Mouse (Mus musculus) MEL-GATA-1-ER (cell line): ENCODE results near the gene Lsamp.
A peak's percentile ranks its signal among the peaks of the same experiment; 100 is the strongest.

Experiments
- DNase-seq: peaks from one replicate; pipeline ENCODE4 v3.0.0-alpha.2; 2012; ENCODE audit warnings: low read depth; ENCODE audit errors: extremely low read depth

The Lsamp gene

GRCm38 (mm10) chr16:40942266-40942665, 958.1 kb downstream of the Lsamp start:
- DNase-seq: no peak

- no peak for DNase-seq
Observed at GRCm38 (mm10) chr16:40945834-40946233, 961.7 kb downstream of the Lsamp start.

- DNase-seq: no peak
Observed at GRCm38 (mm10) chr16:40948013-40948412, 963.9 kb downstream of the Lsamp start.

- no peak for DNase-seq
Observed at GRCm38 (mm10) chr16:40959211-40959610, 975.0 kb downstream of the Lsamp start.

- no peak for DNase-seq
Observed at GRCm38 (mm10) chr16:40960586-40960985, 976.4 kb downstream of the Lsamp start.

- DNase-seq: peak; percentile 56
Observed at GRCm38 (mm10) chr16:40968088-40968860, 984.1 kb downstream of the Lsamp start.

- no peak for DNase-seq
Observed at GRCm38 (mm10) chr16:40971382-40971781, 987.2 kb downstream of the Lsamp start.

- DNase-seq: no peak
Observed at GRCm38 (mm10) chr16:40974084-40974483, 989.9 kb downstream of the Lsamp start.

GRCm38 (mm10) chr16:40983026-40983425, 998.9 kb downstream of the Lsamp start:
- DNase-seq: no peak

- no peak for DNase-seq
Observed at GRCm38 (mm10) chr16:41007569-41007968, 1023.4 kb downstream of the Lsamp start.

- DNase-seq: no peak
Observed at GRCm38 (mm10) chr16:41034746-41035145, 1050.6 kb downstream of the Lsamp start.

GRCm38 (mm10) chr16:41041686-41042085, 1057.5 kb downstream of the Lsamp start:
- DNase-seq: no peak

- no peak for DNase-seq
Observed at GRCm38 (mm10) chr16:41063270-41063857, 1079.2 kb downstream of the Lsamp start.

GRCm38 (mm10) chr16:41073470-41073869, 1089.3 kb downstream of the Lsamp start:
- no peak for DNase-seq

GRCm38 (mm10) chr16:41088648-41089047, 1104.5 kb downstream of the Lsamp start:
- DNase-seq: no peak

- DNase-seq: no peak
Observed at GRCm38 (mm10) chr16:41090092-41090491, 1105.9 kb downstream of the Lsamp start.

- no peak for DNase-seq
Observed at GRCm38 (mm10) chr16:41091259-41091658, 1107.1 kb downstream of the Lsamp start.

GRCm38 (mm10) chr16:41102805-41103204, 1118.6 kb downstream of the Lsamp start:
- DNase-seq: no peak

GRCm38 (mm10) chr16:41124361-41124760, 1140.2 kb downstream of the Lsamp start:
- no peak for DNase-seq

- no peak for DNase-seq
Observed at GRCm38 (mm10) chr16:41125051-41125450, 1140.9 kb downstream of the Lsamp start.

- DNase-seq: no peak
Observed at GRCm38 (mm10) chr16:41131053-41131452, 1146.9 kb downstream of the Lsamp start.

GRCm38 (mm10) chr16:41172839-41173238, 1188.7 kb downstream of the Lsamp start:
- no peak for DNase-seq

- DNase-seq: no peak
Observed at GRCm38 (mm10) chr16:41179557-41179956, 1195.4 kb downstream of the Lsamp start.
